Mouse (Mus musculus) erythroblast, embryonic 14.5 days (primary cell): Measurements from ENCODE around the gene Fxyd3.

Experiments
- GATA1 ChIP-seq: IDR thresholded peaks from 2 replicates; pipeline ENCODE4 v1.6.1; 2012; ENCODE audit warnings: low read length, inconsistent platforms, mixed read lengths
- TAL1 ChIP-seq: IDR thresholded peaks from 3 replicates; pipeline ENCODE4 v1.6.1; 2012; ENCODE audit warnings: low read length, inconsistent platforms, mixed read lengths

DNA sequence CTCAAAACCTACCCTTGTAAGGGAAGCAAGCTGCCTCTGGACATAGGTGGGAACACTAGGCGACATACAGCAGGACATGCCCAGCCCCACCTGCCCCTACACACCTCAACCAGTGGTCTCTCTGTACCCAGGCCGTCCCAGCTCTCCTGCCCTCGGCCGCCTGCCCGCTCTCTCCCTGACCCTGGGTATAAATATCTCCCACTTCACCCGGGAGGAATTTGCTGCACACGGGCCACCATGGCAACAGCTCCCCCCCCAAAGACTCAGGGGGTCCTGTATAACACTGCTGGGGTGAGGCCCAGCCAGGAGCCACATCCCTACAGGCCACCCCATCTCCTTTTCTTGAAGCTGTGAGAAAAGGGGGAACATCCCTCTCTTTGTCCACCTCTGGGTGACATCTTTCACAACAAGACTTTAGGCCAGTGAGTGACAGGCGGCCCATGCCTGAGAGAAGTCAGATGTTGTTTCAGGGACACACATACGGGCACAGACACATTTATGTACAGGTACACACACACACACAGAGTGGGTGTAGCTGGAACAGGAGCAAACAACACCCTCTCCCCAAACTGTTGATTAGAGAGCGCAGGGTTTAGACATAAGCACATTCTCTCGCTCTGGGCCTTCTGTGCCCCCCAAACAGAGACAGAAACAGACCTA lies 21.7 kb downstream of the Fxyd3 start:
- TF ChIP-seq TAL1 (no peak), GATA1 (no peak)
